Mouse (Mus musculus) ES-E14 (cell line): ENCODE measurements at regions not wholly inside any gene's neighbourhood (a gene's known extent, or its start where the extent isn't known, plus 50 kb on each side); places are given as distances from the start of the nearest gene placed in this dataset.
A peak's percentile ranks its signal among the peaks of the same experiment; 100 is the strongest.

ENCODE experiments used
- DNase-seq: peaks from one replicate; pipeline ENCODE4 v3.0.0-alpha.2; 2013; ENCODE audit warnings: low read depth, low spot score
- H3K27ac ChIP-seq: 2 replicates; pipeline ENCODE4 v1.5.1; 2012; ENCODE audit warnings: low read depth, mild to moderate bottlenecking, low read length, moderate library complexity, mixed read lengths; ENCODE audit not compliant: poor library complexity, insufficient read depth, severe bottlenecking
- H3K36me3 ChIP-seq: 2 replicates; pipeline ENCODE4 v1.6.1; 2012; ENCODE audit warnings: mild to moderate bottlenecking, low read length, moderate library complexity, mixed read lengths; ENCODE audit not compliant: control insufficient read depth, poor library complexity, insufficient read depth, severe bottlenecking
- H3K4me1 ChIP-seq, 2 experiments: fragments of 150-350 bp in 1 of 2; sonication (generic) in 1 of 2; 2 replicates each; pipeline ENCODE4 v1.6.1; 2012; ENCODE audit warnings: low read length in 2 of 2, mild to moderate bottlenecking in 1 of 2, mixed read lengths in 1 of 2; ENCODE audit not compliant: control insufficient read depth in 2 of 2, insufficient read depth in 2 of 2, poor library complexity in 1 of 2
- H3K4me3 ChIP-seq, 2 experiments: fragments of 150-350 bp in 1 of 2; sonication (generic) in 1 of 2; 2 replicates each; pipeline ENCODE4 v1.5.1; 2012; ENCODE audit warnings: low read length in 2 of 2, low read depth in 1 of 2, mild to moderate bottlenecking in 1 of 2, mixed read lengths in 1 of 2; ENCODE audit not compliant: insufficient read depth in 1 of 2, poor library complexity in 1 of 2, severe bottlenecking in 1 of 2
- H3K9ac ChIP-seq: 2 replicates; pipeline ENCODE4 v1.6.1; 2012; ENCODE audit warnings: low read depth, mild to moderate bottlenecking, low read length, mixed read lengths; ENCODE audit not compliant: poor library complexity, insufficient read depth, severe bottlenecking
- H3K9me3 ChIP-seq: fragments of 150-350 bp; sonication (generic); 2 replicates; pipeline ENCODE4 v1.6.1; 2012; ENCODE audit warnings: low read depth, mild to moderate bottlenecking, low read length; ENCODE audit not compliant: control insufficient read depth, insufficient read depth
- CHD2 ChIP-seq: IDR thresholded peaks from 2 replicates; pipeline ENCODE4 v1.6.1; 2014; ENCODE audit warnings: mild to moderate bottlenecking, low read depth, low read length, inconsistent platforms
- HCFC1 ChIP-seq: IDR thresholded peaks from 2 replicates; pipeline ENCODE4 v1.6.1; 2012; ENCODE audit warnings: low read length, inconsistent platforms, borderline replicate concordance; ENCODE audit not compliant: insufficient read depth
- MAFK ChIP-seq: IDR thresholded peaks from 2 replicates; pipeline ENCODE4 v1.6.1; 2014; ENCODE audit warnings: mild to moderate bottlenecking, low read depth, low read length, inconsistent platforms; ENCODE audit not compliant: insufficient read depth
- ZC3H11A ChIP-seq: IDR thresholded peaks from 2 replicates; pipeline ENCODE4 v1.6.1; 2012; ENCODE audit warnings: low read depth, mild to moderate bottlenecking, inconsistent platforms, low read length, borderline replicate concordance
- ZNF384 ChIP-seq: IDR thresholded peaks from 2 replicates; pipeline ENCODE4 v1.6.1; 2012; ENCODE audit warnings: low read depth, low read length, inconsistent platforms
- in situ Hi-C, 2 experiments: fragments of 600-800 bp; cut with MboI; formaldehyde crosslinking; loops; one replicate each; pipeline ENCODE4 v1.15.1; 2025; ENCODE audit warnings: low sequenced_read_pairs in 2 of 2, inconsistent platforms in 1 of 2; ENCODE audit not compliant: unreplicated experiment in 2 of 2

GRCm38 (mm10) chr4:55475409-55475808 is 56.9 kb downstream of the Klf4 start:
- in situ Hi-C loops: no loop called here

GRCm38 (mm10) chr4:55474044-55474788 is 58.0 kb downstream of the Klf4 start:
- Histone ChIP-seq H3K27ac (peak overlapping the region; percentile 97), H3K4me3 (no peak overlapping the region; a peak in 1 of 4 replicates), H3K4me1 (peaks cover 17 to 30% of the 10 kb centered on the region in 2 experiments), H3K36me3 (no peaks in the 10 kb centered on the region), H3K9ac (peak overlapping the region; percentile 77), H3K9me3 (no peaks in the 10 kb centered on the region)
- in situ Hi-C loops: no loop called here
- TF ChIP-seq HCFC1: no peak
- no peak for TF ChIP-seq CHD2
- no peak for TF ChIP-seq ZNF384
- TF ChIP-seq MAFK: no peak
- no peak for TF ChIP-seq ZC3H11A
- no peak for DNase-seq

More at GRCm38 (mm10) chr4:55475409-55475808, 56.9 kb downstream of the Klf4 start:
- peak; percentile 75 for DNase-seq
- H3K36me3 ChIP-seq: no peaks in the 10 kb centered on the region
- H3K4me3 ChIP-seq: no peak overlapping the region; a peak in 1 of 4 replicates
- peaks cover 17 to 28% of the 10 kb centered on the region in 2 experiments for H3K4me1 ChIP-seq
- H3K27ac ChIP-seq: peak overlapping the region; percentile 99; the same call in 1 of the 2 replicates
- H3K9me3 ChIP-seq: no peaks in the 10 kb centered on the region
- TF ChIP-seq MAFK: peak; percentile 39; the same call in 1 of the 2 replicates
- TF ChIP-seq CHD2: peak; percentile 87
- TF ChIP-seq ZNF384: no peak
- no peak for TF ChIP-seq HCFC1
- peak overlapping the region; percentile 60; the same call in 1 of the 2 replicates for H3K9ac ChIP-seq

DNA sequence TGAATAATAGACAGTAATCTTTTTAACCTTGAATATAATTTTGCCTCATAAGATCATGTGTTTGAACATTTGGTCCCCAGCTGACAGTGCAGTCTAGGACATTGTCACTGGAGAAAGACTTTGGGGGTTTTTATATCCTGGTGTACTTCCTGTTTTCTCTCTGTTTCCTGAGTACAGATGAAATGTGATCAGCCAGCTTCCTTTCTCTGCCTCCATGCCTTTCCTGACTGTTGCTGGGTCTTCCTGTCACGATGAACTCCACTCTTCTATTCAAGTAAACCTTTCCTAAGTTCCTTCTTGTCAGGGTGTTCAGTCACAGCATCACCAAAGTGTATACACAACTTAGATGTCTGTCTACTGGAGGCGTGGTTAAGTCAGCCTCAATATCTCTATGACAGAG is 59.6 kb downstream of the Klf4 start:
- H3K4me3 ChIP-seq: 0 out of 4 replicates have a peak overlapping the region, but pooled peaks of 1 of the 2 experiments have one; percentile 2
- H3K9me3 ChIP-seq: no peaks in the 10 kb centered on the region
- peaks cover 12 to 25% of the 10 kb centered on the region in 2 experiments for H3K4me1 ChIP-seq
- in situ Hi-C loops: no loop called here
- no peak for DNase-seq
- H3K36me3 ChIP-seq: no peaks in the 10 kb centered on the region
- H3K9ac ChIP-seq: peak overlapping the region; percentile 77; the same call in 1 of the 2 replicates
- TF ChIP-seq ZC3H11A: no peak
- TF ChIP-seq HCFC1: no peak
- TF ChIP-seq CHD2: no peak
- no peak for TF ChIP-seq ZNF384
- TF ChIP-seq MAFK: no peak
- peak overlapping the region; percentile 97; the same call in 1 of the 2 replicates for H3K27ac ChIP-seq

GRCm38 (mm10) chr4:55470779-55471663 is 61.2 kb downstream of the Klf4 start:
- no peaks in the 10 kb centered on the region for H3K36me3 ChIP-seq
- H3K4me1 ChIP-seq: peaks cover 8 to 23% of the 10 kb centered on the region in 2 experiments
- no peak for DNase-seq
- H3K4me3 ChIP-seq: no peak overlapping the region; a peak in 1 of 4 replicates
- H3K9me3 ChIP-seq: no peaks in the 10 kb centered on the region
- peak overlapping the region; percentile 57; the same call in 1 of the 2 replicates for H3K9ac ChIP-seq
- peak overlapping the region; percentile 76; the same call in 1 of the 2 replicates for H3K27ac ChIP-seq
- in situ Hi-C loops: no loop called here
- TF ChIP-seq MAFK: no peak
- no peak for TF ChIP-seq ZC3H11A
- no peak for TF ChIP-seq HCFC1
- TF ChIP-seq ZNF384: no peak
- TF ChIP-seq CHD2: no peak
